Mouse (Mus musculus) C2C12 (cell line): ENCODE measurements around the gene Arhgdib. TPM values are rescaled to one million over a fixed set of nuclear protein-coding genes. Genes with fewer than 3 reads are reported as not detected.

Experiments
- H3K27me3 ChIP-seq: one replicate; pipeline ENCODE4 v1.6.1; 2011; ENCODE audit not compliant: control insufficient read depth, insufficient read depth, insufficient read length
- H3K36me3 ChIP-seq: one replicate; pipeline ENCODE4 v1.6.1; 2011; ENCODE audit not compliant: control insufficient read depth, insufficient read depth
- H3K4me3 ChIP-seq: one replicate; pipeline ENCODE4 v1.5.1; 2011; ENCODE audit warnings: mild to moderate bottlenecking, control low read depth; ENCODE audit not compliant: poor library complexity, insufficient read depth, severe bottlenecking
- H3K79me2 ChIP-seq: one replicate; pipeline ENCODE4 v1.6.1; 2011; ENCODE audit not compliant: control insufficient read depth, insufficient read depth
- H3K79me3 ChIP-seq: one replicate; pipeline ENCODE4 v1.6.1; 2011; ENCODE audit warnings: low read depth, control low read depth
- H3ac ChIP-seq: one replicate; pipeline ENCODE3; 2011; ENCODE audit warnings: low read depth; ENCODE audit not compliant: control insufficient read depth, insufficient read length
- CEBPB ChIP-seq: IDR thresholded peaks from one replicate; pipeline ENCODE4 v1.6.1; 2011; ENCODE audit warnings: low read depth, mild to moderate bottlenecking, control low read depth, moderate library complexity
- CTCF ChIP-seq: IDR thresholded peaks from one replicate; pipeline ENCODE4 v1.5.1; 2011; ENCODE audit not compliant: control insufficient read depth, insufficient read depth, insufficient read length
- FOSL1 ChIP-seq: IDR thresholded peaks from one replicate; pipeline ENCODE4 v1.8.0; 2011; ENCODE audit warnings: mild to moderate bottlenecking, low read length; ENCODE audit not compliant: poor library complexity, insufficient read depth, severe bottlenecking
- MAX ChIP-seq: IDR thresholded peaks from one replicate; pipeline ENCODE4 v1.6.1; 2011; ENCODE audit warnings: mild to moderate bottlenecking, control low read depth
- MYOD1 ChIP-seq: IDR thresholded peaks from one replicate; pipeline ENCODE4 v1.6.1; 2011; ENCODE audit warnings: low read depth; ENCODE audit not compliant: control insufficient read depth, insufficient read length
- MYOG ChIP-seq: IDR thresholded peaks from one replicate; pipeline ENCODE4 v1.6.1; 2011; ENCODE audit not compliant: control insufficient read depth, insufficient read length; ENCODE audit errors: extremely low read depth
- USF1 ChIP-seq: IDR thresholded peaks from one replicate; pipeline ENCODE4 v1.6.1; 2011; ENCODE audit warnings: low read depth, mild to moderate bottlenecking, control low read depth, moderate library complexity
- polyA plus RNA-seq: library from polyadenylated mRNA; unstranded; fragments of >200 nt; fragmentation: generic; extraction: Trizol; gene quantifications from one replicate; pipeline ENCODE4 v1.2.1, GENCODE M21; 2012; ENCODE audit warnings: missing spikeins

Gene Arhgdib
- polyA plus RNA-seq, 1 experiment, result 101 TPM

GRCm38 (mm10) chr6:136874599-136874998, 67.1 kb downstream of the Arhgdib start:
- H3ac ChIP-seq, result no peak overlapping the region
- no peaks in the 10 kb centered on the region for H3K27me3 ChIP-seq
- no peak overlapping the region for H3K4me3 ChIP-seq
- H3K36me3 ChIP-seq, result no peaks in the 10 kb centered on the region
- H3K79me2 ChIP-seq, result no peaks in the 10 kb centered on the region
- TF ChIP-seq CEBPB, result no peak
- TF ChIP-seq MAX, result no peak
- TF ChIP-seq FOSL1, result no peak
- no peak for TF ChIP-seq MYOD1
- no peak for TF ChIP-seq MYOG
- no peak for TF ChIP-seq USF1
- no peak for TF ChIP-seq CTCF
- no peaks in the 10 kb centered on the region for H3K79me3 ChIP-seq

Other genes starting within 250 kb of the Arhgdib start
- 0.01 TPM for gene Gucy2c, start 160.1 kb downstream of the Arhgdib start, polyA plus RNA-seq
- gene Hist4h4, start 137.5 kb downstream of the Arhgdib start, polyA plus RNA-seq, result 0.80 TPM
- gene H2afj, start 133.7 kb downstream of the Arhgdib start, polyA plus RNA-seq, result 322 TPM
- 0.13 TPM for gene BC049715, start 114.3 kb downstream of the Arhgdib start, polyA plus RNA-seq
- 65.9 TPM for gene Wbp11, start 113.7 kb downstream of the Arhgdib start, polyA plus RNA-seq
- gene Smco3, start 106.4 kb downstream of the Arhgdib start, polyA plus RNA-seq, result 0.11 TPM
- gene Art4, start 84.2 kb downstream of the Arhgdib start, polyA plus RNA-seq, result not detected
- 472 TPM for gene Mgp, start 66.1 kb downstream of the Arhgdib start, polyA plus RNA-seq
- gene Erp27, start 19.7 kb downstream of the Arhgdib start, polyA plus RNA-seq, result 0.04 TPM
- 0.26 TPM for gene Pde6h, start 18.1 kb downstream of the Arhgdib start, polyA plus RNA-seq
- 0.21 TPM for gene Rerg, start 228.6 kb upstream of the Arhgdib start, polyA plus RNA-seq